Mouse (Mus musculus): Measurements from ENCODE around the gene Fam124a. TPM values are rescaled to one million over a fixed set of nuclear protein-coding genes. Genes with fewer than 3 reads are reported as not detected.

Fam124a gene
- polyA plus RNA-seq, 1 experiment: 3.3 TPM

- WGBS: 26% methylated on average over 4 of the region's 4 CpGs
- Histone ChIP-seq H3K27ac (ENCODE audit: insufficient read depth, low read depth, low read length) (no peak overlapping the region), H3K4me1 (ENCODE audit: control insufficient read depth, insufficient read depth, insufficient read length, low read length) (no peaks in the 10 kb centered on the region), H3K36me3 (ENCODE audit: control insufficient read depth, insufficient read depth, low read length) (no peaks in the 10 kb centered on the region), H3K27me3 (ENCODE audit: control insufficient read depth, insufficient read depth, low read length) (no peaks in the 10 kb centered on the region; the same call in 1 of the 2 replicates), H3K4me3 (ENCODE audit: low read depth, low read length) (no peak overlapping the region)
- no peak for TF ChIP-seq CTCF (IDR thresholded peaks at IDR 0.05; ENCODE audit: extremely low read depth, insufficient read length, insufficient replicate concordance, low read depth, low read length)
- TF ChIP-seq POLR2A (IDR thresholded peaks at IDR 0.05; ENCODE audit: low read depth, low read length): no peak
These were observed 14.8 kb downstream of the Fam124a start for GRCm38 (mm10) chr14:62570299-62570698.

GRCm38 (mm10) chr14:62573454-62573853 is 17.9 kb downstream of the Fam124a start:
- TF ChIP-seq POLR2A (IDR thresholded peaks at IDR 0.05; ENCODE audit: low read depth, low read length) (no peak), CTCF (IDR thresholded peaks at IDR 0.05; ENCODE audit: extremely low read depth, insufficient read length, insufficient replicate concordance, low read depth, low read length) (no peak)
- Histone ChIP-seq H3K27ac (ENCODE audit: insufficient read depth, low read depth, low read length) (no peak overlapping the region), H3K27me3 (ENCODE audit: control insufficient read depth, insufficient read depth, low read length) (peaks cover under 1% of the 10 kb centered on the region; the same call in 1 of the 2 replicates), H3K4me3 (ENCODE audit: low read depth, low read length) (no peak overlapping the region), H3K4me1 (ENCODE audit: control insufficient read depth, insufficient read depth, insufficient read length, low read length) (no peaks in the 10 kb centered on the region), H3K36me3 (ENCODE audit: control insufficient read depth, insufficient read depth, low read length) (no peaks in the 10 kb centered on the region)
- WGBS: 32% methylated on average over 2 of the region's 3 CpGs

- 69% methylated on average over 6 of the region's 6 CpGs for WGBS
- H3K27me3 ChIP-seq (ENCODE audit: control insufficient read depth, insufficient read depth, low read length): peaks cover 2% of the 10 kb centered on the region; the same call in 1 of the 2 replicates
- no peaks in the 10 kb centered on the region for H3K4me1 ChIP-seq (ENCODE audit: control insufficient read depth, insufficient read depth, insufficient read length, low read length)
These were observed 19.4 kb downstream of the Fam124a start for GRCm38 (mm10) chr14:62574906-62575305.

GRCm38 (mm10) chr14:62575862-62576261 is 20.3 kb downstream of the Fam124a start:
- Histone ChIP-seq H3K27ac (ENCODE audit: insufficient read depth, low read depth, low read length) (no peak overlapping the region), H3K4me1 (ENCODE audit: control insufficient read depth, insufficient read depth, insufficient read length, low read length) (no peaks in the 10 kb centered on the region), H3K36me3 (ENCODE audit: control insufficient read depth, insufficient read depth, low read length) (no peaks in the 10 kb centered on the region), H3K27me3 (ENCODE audit: control insufficient read depth, insufficient read depth, low read length) (peaks cover 2% of the 10 kb centered on the region; the same call in 1 of the 2 replicates), H3K4me3 (ENCODE audit: low read depth, low read length) (no peak overlapping the region)
- TF ChIP-seq POLR2A (IDR thresholded peaks at IDR 0.05; ENCODE audit: low read depth, low read length): no peak
- TF ChIP-seq CTCF (IDR thresholded peaks at IDR 0.05; ENCODE audit: extremely low read depth, insufficient read length, insufficient replicate concordance, low read depth, low read length): no peak
- 79% methylated on average over 8 of the region's 8 CpGs for WGBS

More at GRCm38 (mm10) chr14:62574906-62575305, 19.4 kb downstream of the Fam124a start:
- H3K4me3 ChIP-seq (ENCODE audit: low read depth, low read length): no peak overlapping the region
- H3K27ac ChIP-seq (ENCODE audit: insufficient read depth, low read depth, low read length): no peak overlapping the region
- TF ChIP-seq CTCF (IDR thresholded peaks at IDR 0.05; ENCODE audit: extremely low read depth, insufficient read length, insufficient replicate concordance, low read depth, low read length) (no peak), POLR2A (IDR thresholded peaks at IDR 0.05; ENCODE audit: low read depth, low read length) (no peak)
- H3K36me3 ChIP-seq (ENCODE audit: control insufficient read depth, insufficient read depth, low read length): no peaks in the 10 kb centered on the region

- no peak overlapping the region for H3K27ac ChIP-seq (ENCODE audit: insufficient read depth, low read depth, low read length)
- H3K36me3 ChIP-seq (ENCODE audit: control insufficient read depth, insufficient read depth, low read length): no peaks in the 10 kb centered on the region
- 88% methylated on average over 3 of the region's 3 CpGs for WGBS
- no peak overlapping the region for H3K4me3 ChIP-seq (ENCODE audit: low read depth, low read length)
- H3K4me1 ChIP-seq (ENCODE audit: control insufficient read depth, insufficient read depth, insufficient read length, low read length): no peaks in the 10 kb centered on the region
- TF ChIP-seq POLR2A (IDR thresholded peaks at IDR 0.05; ENCODE audit: low read depth, low read length): no peak
- H3K27me3 ChIP-seq (ENCODE audit: control insufficient read depth, insufficient read depth, low read length): 0 out of 2 replicates have a peak, but pooled peaks cover 2% of the 10 kb centered on the region
These were observed 25.4 kb downstream of the Fam124a start for GRCm38 (mm10) chr14:62580945-62581344.

- Histone ChIP-seq H3K4me3 (ENCODE audit: low read depth, low read length) (no peak overlapping the region), H3K36me3 (ENCODE audit: control insufficient read depth, insufficient read depth, low read length) (no peaks in the 10 kb centered on the region), H3K4me1 (ENCODE audit: control insufficient read depth, insufficient read depth, insufficient read length, low read length) (no peaks in the 10 kb centered on the region), H3K27me3 (ENCODE audit: control insufficient read depth, insufficient read depth, low read length) (0 out of 2 replicates have a peak, but pooled peaks cover 2% of the 10 kb centered on the region), H3K27ac (ENCODE audit: insufficient read depth, low read depth, low read length) (no peak overlapping the region)
- TF ChIP-seq CTCF (IDR thresholded peaks at IDR 0.05; ENCODE audit: extremely low read depth, insufficient read length, insufficient replicate concordance, low read depth, low read length) (no peak), POLR2A (IDR thresholded peaks at IDR 0.05; ENCODE audit: low read depth, low read length) (no peak)
- 89% methylated on average over 9 of the region's 9 CpGs for WGBS
These were observed 26.2 kb downstream of the Fam124a start for GRCm38 (mm10) chr14:62581768-62582167.

GRCm38 (mm10) chr14:62584637-62585036 is 29.1 kb downstream of the Fam124a start:
- no peak overlapping the region for H3K4me3 ChIP-seq (ENCODE audit: low read depth, low read length)
- H3K27me3 ChIP-seq (ENCODE audit: control insufficient read depth, insufficient read depth, low read length): no peaks in the 10 kb centered on the region; the same call in 1 of the 2 replicates
- no peak overlapping the region for H3K27ac ChIP-seq (ENCODE audit: insufficient read depth, low read depth, low read length)
- no peaks in the 10 kb centered on the region for H3K4me1 ChIP-seq (ENCODE audit: control insufficient read depth, insufficient read depth, insufficient read length, low read length)
- H3K36me3 ChIP-seq (ENCODE audit: control insufficient read depth, insufficient read depth, low read length): no peaks in the 10 kb centered on the region
- TF ChIP-seq POLR2A (IDR thresholded peaks at IDR 0.05; ENCODE audit: low read depth, low read length) (no peak), CTCF (IDR thresholded peaks at IDR 0.05; ENCODE audit: extremely low read depth, insufficient read length, insufficient replicate concordance, low read depth, low read length) (no peak)
